Mouse (Mus musculus): ENCODE results near the gene Macrod2.

Macrod2 gene

GRCm38 (mm10) chr2:142410124-142410523, 2015.0 kb downstream of the Macrod2 start:
- DNase-seq = no peak

GRCm38 (mm10) chr2:142433126-142433525, 2038.0 kb downstream of the Macrod2 start:
- DNase-seq = no peak

GRCm38 (mm10) chr2:142434731-142435130, 2039.6 kb downstream of the Macrod2 start:
- DNase-seq = no peak

GRCm38 (mm10) chr2:142437606-142438461, 2042.7 kb downstream of the Macrod2 start:
- peak; percentile 40 for DNase-seq
